Mouse (Mus musculus) gastrocnemius, postnatal 10 days (tissue): Measurements from ENCODE around the gene Wscd2. TPM values are rescaled to one million over a fixed set of nuclear protein-coding genes. Genes with fewer than 3 reads are reported as not detected.

Experiments used
- DNase-seq: peaks from one replicate; pipeline ENCODE4 v3.0.0; 2021; ENCODE audit warnings: mixed read lengths
- long read RNA-seq, 2 experiments: library from polyadenylated mRNA; stranded (forward); transcript quantifications; one replicate each; pipeline ENCODE4 v2.0.0; 2021
- total RNA-seq, 2 experiments: library from RNA; stranded (reverse); gene quantifications; 2 replicates each; pipeline ENCODE4 v1.2.3; 2021

Gene Wscd2
- total RNA-seq = under 1 TPM; 0.94 to 0.99 TPM
- long read RNA-seq, experiment 1, full-length matches to known transcripts = 3 of 4 reads
- long read RNA-seq, experiment 1, partial matches to known transcripts = 0 of 4 reads
- long read RNA-seq, experiment 1, other reads (novel, unspliced or antisense) = 1 of 4 reads
- long read RNA-seq, experiment 2, full-length matches to known transcripts = 1 of 1 reads
- long read RNA-seq, experiment 2, partial matches to known transcripts = 0 of 1 reads
- long read RNA-seq, experiment 2, other reads (novel, unspliced or antisense) = 0 of 1 reads

DNA sequence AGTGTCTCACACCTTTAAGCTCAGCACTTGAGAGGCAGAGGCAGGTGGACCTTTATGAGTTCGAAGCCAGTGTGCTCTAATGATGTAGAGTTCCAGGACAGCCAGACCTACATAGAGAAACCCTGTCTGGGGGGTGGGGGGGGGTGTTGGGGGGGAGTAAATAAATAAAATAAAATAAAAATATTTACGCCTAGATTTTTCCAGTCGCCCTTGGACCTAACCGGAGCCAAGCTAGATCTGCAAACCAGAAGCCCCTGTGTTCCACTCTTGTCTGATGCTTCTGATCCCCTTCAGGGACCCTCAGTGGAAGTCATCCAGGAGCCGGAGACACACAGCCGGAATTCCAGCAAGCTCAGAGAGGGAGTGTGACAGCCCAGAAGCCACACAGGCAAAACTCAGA, at the start of gene Wscd2:
Wscd2 (plus strand) TSS at position 301 of the 400 bp plus-strand sequence.
- no peak for DNase-seq

DNA sequence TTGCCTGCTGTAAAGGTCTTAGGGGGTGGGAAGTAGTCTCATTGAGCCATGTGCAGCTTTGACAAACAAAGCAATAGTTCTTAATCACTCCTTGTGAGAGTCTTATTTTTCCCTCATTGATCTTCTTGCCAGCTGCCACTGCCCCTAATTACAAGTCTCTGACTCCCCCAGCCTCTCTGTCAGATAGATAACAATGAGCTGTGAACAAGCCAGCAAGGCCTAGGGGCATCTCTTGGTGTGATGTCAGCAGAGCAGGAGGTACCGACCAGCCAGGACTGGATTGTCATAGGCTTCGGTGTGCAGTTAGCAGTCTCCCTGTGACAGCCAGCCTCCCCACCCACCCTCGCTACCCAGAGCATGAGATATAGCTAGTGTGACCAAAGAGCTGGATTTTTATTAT, 48.0 kb upstream of the Wscd2 start:
- no peak for DNase-seq

DNA sequence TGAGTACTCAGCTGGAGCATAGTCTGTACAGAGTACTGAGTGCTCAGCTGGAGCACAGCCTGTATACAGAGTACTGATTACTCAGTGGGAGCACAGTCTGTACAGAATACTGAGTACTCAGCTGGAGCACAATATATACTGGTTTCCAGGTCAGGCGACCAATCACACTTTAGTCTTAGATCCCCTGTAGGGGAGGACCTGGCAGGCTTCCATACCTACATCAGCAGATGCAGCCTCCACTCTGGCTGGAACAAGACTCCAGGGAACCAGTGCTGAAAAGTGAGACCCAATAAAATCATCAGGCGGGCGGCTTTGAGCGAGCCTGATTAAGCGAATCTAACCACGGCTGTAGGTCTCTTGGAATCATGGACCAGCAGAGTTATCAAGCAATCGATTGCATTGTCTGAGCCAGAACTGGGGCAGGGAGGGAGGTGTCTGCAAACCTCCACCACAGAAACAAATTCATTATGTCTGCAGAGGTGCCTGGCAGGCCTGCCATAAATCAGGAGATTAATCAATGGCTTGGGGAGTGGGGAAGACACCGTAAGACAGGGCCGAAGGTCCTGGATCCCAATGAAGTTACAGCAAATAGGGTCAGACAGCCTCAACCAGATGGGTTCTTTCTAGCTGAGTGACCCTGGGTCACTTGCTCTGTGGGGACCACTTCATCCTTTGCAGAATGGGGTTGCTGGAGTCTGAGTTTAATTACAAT, 42.0 kb upstream of the Wscd2 start:
- no peak for DNase-seq

DNA sequence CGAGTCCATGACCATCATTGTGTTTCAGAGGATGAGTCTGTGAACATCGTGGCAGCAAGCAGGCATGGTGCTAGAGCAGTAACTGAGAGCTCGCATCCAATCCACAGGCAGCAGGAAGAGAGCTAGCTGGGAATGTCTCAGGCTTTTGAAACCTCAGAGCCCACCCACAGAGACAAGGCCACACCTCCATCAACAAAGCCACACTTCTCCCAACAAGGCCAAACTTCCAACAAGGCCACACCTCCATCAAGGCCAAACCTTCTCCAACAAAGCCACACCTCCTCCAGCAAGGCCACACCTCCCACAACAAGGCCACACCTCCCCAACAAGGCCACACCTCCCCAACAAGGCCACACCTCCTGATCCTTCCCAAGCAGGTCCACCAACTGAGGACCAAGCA, 40.8 kb upstream of the Wscd2 start:
- no peak for DNase-seq

DNA sequence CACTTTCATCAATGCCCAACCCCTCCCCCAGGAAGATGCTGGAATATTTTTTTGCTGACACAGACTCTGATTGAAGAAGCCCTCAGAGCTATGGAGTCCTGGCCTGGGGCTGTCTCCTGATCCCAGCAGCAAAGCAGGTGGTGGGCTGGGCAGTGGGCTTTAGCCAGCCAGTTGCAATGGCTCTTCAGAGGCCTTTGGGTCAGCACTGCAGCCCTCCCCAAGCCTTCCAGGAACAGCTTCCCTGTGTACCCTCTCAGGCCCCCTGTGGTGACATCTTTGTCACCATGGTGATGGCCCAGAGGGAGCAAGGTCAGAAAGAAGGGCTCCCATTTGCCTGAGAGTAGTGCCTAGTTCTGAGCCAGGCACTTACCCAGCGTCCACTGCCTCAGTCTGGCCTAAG, 37.4 kb upstream of the Wscd2 start:
- DNase-seq = no peak

- no peak for DNase-seq
These were observed 36.8 kb upstream of the Wscd2 start for GRCm38 (mm10) chr5:113453356-113453755.

GRCm38 (mm10) chr5:113456020-113456419, 34.1 kb upstream of the Wscd2 start:
- no peak for DNase-seq

DNA sequence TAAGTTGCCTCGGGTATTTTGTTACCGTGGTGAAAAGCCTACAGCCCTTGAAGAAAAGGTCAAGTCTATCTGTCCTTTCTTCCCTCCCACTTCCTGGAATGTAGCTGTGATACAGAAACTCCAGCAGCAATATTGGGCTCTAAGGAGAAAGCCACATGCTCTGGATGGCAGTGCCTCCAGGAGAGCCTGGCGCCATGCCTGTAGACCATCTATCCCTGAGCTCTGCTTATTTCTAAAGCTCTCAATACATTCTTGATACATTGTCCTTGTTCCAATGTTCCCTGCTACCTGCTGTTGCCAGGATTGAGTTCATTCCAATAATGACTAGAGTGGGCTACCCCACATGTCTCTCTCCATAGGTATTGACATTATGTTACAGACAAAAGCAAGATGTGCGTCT, 33.4 kb upstream of the Wscd2 start:
- no peak for DNase-seq

DNA sequence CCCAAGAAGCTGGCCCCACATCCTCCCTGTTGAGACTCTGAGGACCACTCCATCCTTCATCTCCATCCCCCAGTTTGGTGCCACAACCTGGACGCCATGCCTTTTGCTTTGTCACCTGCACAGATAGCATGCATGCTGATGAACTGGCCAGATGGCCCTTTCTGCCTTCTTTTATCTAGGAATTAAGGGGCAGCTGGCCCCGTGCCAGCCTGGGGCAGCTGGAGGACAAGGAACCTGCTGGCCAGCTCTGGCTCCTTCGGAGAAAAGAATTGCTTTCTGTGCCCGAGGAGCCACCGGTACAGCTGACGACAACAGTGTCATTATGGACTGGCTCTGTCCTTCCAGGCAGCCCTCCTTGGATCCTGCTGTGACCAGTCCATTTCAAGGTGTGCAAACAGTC, 32.9 kb upstream of the Wscd2 start:
- DNase-seq = no peak

DNA sequence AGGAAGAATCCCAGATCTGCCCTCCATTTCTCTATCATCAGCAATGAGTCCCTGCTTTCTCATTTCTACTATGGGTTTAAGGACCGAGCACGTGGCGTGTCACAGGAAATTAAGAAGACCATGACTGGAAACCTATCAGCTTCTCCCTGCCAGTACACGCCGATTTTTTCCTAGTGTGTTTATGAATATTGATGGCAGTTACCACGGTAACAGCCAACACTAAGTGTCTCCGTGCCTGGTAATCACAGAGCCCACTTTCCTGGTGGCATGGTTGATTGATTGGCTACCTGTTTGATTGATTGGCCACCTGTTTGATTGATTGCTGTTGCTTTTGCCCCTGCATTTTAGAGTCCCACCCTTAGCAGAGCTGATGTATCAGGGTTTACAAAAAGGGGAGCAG, 30.2 kb upstream of the Wscd2 start:
- DNase-seq = no peak

GRCm38 (mm10) chr5:113461582-113461981, 28.6 kb upstream of the Wscd2 start:
- no peak for DNase-seq

DNA sequence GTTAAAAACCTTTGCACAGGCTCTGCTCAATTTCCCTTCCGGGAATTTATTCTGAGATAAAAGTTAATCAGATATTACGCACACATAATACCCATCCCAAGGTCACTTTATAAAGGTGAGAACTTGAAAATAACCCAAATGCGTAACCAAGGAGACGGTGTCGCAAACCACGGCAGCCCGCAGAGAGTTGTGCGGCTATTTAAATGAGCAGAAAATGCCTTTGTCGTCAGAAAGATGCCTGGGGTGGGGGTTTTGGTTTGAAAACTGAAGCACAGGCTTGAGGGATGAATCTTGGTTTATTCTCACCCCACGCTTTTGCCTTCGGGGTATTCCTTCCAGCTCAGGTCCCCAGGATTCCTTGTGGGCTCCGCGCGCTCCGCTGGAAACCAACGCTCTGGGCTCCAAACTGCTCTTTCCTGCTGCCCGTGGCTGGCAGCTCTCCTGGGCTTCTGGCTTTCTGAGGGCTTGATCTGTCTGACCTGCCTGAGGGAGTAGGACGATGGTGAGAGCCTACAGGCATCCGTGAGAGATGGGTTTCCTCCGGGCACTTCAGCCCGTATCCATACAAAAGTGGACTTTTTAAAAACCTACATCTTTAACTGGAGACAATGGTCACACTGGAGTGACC, 28.0 kb upstream of the Wscd2 start:
- no peak for DNase-seq

GRCm38 (mm10) chr5:113464731-113465130, 25.4 kb upstream of the Wscd2 start:
- peak; percentile 21 for DNase-seq

DNA sequence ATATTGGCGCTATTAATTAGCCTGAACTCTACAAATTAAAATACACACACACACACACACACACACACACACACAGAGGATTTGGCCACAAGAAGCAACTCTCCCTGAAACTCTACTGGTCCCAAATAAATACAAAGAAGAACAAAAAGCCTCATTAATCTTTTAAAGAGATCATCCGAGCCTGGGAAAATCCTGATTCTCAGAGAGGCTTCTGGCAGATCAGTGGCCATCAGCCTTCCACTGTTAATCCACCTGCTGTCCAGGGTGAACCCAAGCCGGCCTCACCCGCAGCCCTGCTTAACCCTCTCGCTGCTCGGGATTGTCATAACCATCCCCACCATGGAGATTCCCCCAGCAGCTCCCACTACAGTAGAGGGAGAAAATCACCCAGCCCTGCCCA, 23.6 kb upstream of the Wscd2 start:
- no peak for DNase-seq

GRCm38 (mm10) chr5:113467072-113467471, 23.1 kb upstream of the Wscd2 start:
- DNase-seq = no peak

DNA sequence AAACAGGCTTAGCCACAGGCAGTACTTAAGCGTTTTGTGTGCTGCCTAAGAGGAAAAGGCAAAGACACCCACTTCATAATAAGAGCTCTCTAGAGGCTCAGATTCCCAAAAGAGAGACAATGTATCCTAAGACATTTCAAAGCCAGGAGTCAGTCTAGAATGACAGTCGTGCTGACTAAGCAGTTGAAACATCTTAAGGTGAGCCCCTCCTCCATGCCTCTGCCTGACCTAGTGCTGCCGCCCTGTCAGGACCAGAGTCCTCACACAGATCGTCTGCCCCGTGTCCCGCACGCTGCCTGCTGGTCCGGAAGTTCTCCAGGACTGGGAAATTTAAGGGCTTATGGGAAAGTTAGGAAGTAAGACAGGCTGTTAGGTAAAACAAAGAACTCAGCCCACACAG, 22.4 kb upstream of the Wscd2 start:
- DNase-seq = no peak

DNA sequence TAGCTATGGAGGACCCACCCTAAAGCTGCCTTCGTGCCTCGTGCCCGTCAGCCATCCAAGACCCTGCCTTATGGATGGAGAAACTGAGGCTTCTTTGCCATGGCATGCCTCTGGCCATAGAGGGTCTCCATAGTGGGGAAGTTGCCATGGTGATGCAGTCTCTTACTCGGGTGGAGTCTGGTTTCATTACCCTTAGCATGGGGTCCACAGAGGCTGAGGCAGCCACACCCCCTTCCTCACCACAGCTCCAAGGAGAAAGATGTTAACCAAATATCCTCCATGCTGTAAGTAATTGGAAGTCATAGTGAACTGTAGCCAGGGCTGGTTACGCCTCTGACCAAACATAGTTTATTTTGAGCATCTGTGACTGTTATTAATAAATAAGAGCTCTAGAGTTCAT, 21.5 kb upstream of the Wscd2 start:
- DNase-seq = no peak

- DNase-seq = no peak
These were observed 20.9 kb upstream of the Wscd2 start for GRCm38 (mm10) chr5:113469231-113469630.

DNA sequence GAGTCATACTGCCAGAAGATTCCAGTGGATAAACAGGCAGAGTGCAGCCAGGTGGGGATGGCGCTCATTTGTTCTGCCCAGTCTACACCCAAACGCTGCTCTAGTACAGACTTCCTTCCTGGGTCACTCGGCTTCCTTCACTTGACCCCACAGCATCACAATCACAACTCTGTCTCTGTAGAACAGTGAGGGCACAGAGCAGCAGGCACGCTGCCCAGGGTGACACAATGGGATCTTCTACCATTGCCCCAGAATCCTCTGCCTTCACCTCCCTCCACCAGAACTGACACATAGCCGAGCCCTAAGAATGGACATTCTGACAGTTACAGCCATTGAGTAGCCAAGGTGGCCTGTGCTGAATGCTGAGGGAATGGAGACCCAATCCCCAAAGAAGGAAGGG, 20.3 kb upstream of the Wscd2 start:
- DNase-seq = no peak

DNA sequence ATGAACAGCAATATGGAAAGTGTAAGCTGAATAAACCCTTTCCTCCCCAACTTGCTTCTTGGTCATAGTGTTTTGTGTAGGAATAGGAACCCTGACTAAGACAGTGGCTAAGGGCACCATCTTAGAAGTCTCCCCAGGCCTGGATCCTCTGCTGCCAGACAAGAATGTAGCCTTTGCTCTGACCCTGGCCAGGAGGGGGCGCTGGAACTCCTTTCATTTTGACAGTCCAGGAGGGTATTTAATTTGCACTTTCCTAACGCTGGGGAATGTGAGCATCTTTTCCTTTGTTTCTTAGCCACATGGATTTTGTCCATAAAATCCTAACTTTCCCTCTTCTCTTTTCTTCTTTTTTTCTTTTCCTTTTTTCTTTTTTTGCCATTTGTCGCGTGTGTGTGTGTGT, 18.7 kb upstream of the Wscd2 start:
- peak; percentile 81 for DNase-seq

GRCm38 (mm10) chr5:113472339-113472738, 17.8 kb upstream of the Wscd2 start:
- DNase-seq = no peak

DNA sequence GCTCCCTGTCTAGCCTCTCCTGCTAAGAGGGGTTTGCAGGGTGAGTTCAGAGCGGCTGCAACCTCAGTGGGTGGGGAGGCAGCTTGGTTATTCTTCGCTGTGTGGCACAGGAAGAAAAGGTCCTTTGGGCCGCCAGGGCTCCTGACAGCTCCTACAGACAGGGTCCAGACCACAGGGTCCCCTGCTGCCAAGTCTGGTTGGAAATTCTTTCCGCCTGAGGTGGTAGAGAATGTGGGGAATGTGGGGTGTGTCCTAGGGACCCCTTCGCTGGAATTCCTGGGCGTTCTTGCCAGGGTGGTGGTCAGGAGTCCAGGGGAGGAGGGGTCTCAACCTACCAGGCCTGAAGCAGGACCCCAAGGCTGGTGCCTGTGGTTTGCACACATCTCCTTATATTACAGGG, 13.3 kb upstream of the Wscd2 start:
- no peak for DNase-seq

DNA sequence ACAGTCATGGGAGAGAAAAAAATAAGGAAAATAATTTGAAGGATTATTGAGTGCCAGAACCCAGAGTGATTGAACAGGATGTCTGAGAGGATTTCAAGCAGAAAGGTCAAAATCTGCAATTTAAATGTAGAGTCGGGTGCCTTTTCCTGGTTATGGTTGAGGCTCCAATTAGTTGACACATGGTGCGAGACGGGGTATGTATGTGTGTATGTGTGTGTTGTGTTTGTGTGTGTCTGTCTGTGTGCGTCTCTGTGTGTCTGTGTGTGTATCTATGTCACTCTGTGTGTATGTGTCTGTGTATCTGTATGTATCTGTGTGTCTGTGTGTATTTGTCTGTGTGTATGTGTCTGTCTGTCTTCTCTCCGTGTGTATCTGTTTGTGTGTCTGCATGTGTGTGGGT, 11.1 kb upstream of the Wscd2 start:
- DNase-seq = no peak

- no peak for DNase-seq
These were observed 9.7 kb upstream of the Wscd2 start for GRCm38 (mm10) chr5:113480451-113480850.
